Mouse (Mus musculus): ENCODE measurements around the gene Hyal2. TPM values are rescaled to one million over a fixed set of nuclear protein-coding genes. Genes with fewer than 3 reads are reported as not detected.

Gene Hyal2
- polyA plus RNA-seq, 1 experiment from 2014 or later, result 81.0 TPM

- 90% methylated on average over 10 of the region's 10 CpGs for WGBS
- no peak for ATAC-seq
- no peaks in the 10 kb centered on the region for H3K27me3 ChIP-seq (replicated peaks)
- H3K27ac ChIP-seq, result no peak overlapping the region
- peaks cover 37% of the 10 kb centered on the region for H3K4me1 ChIP-seq (replicated peaks)
- H3K36me3 ChIP-seq, result peaks cover 4% of the 10 kb centered on the region; the same call in 1 of the 2 replicates
- H3K9ac ChIP-seq, result no peak overlapping the region
- no peak overlapping the region for H3K4me2 ChIP-seq (replicated peaks)
- H3K9me3 ChIP-seq, result no peaks in the 10 kb centered on the region
- no peak overlapping the region for H3K4me3 ChIP-seq (replicated peaks)
Measured at GRCm38 (mm10) chr9:107548820-107549219, 18.9 kb upstream of the Hyal2 start.

- Histone ChIP-seq H3K4me3 (replicated peaks) (no peak overlapping the region), H3K9ac (no peak overlapping the region), H3K9me3 (no peaks in the 10 kb centered on the region), H3K27ac (no peak overlapping the region), H3K4me1 (replicated peaks) (peaks cover 37% of the 10 kb centered on the region), H3K27me3 (replicated peaks) (no peaks in the 10 kb centered on the region), H3K36me3 (no peaks in the 10 kb centered on the region), H3K4me2 (replicated peaks) (no peak overlapping the region)
- no peak for ATAC-seq
- 88% methylated on average over 20 of the region's 20 CpGs for WGBS
Measured at GRCm38 (mm10) chr9:107549297-107550074, 18.3 kb upstream of the Hyal2 start.

GRCm38 (mm10) chr9:107550491-107551116 lies 17.1 kb upstream of the Hyal2 start:
- no peak for ATAC-seq
- H3K4me3 ChIP-seq (replicated peaks), result peak overlapping the region; percentile 56
- peak overlapping the region; percentile 63 for H3K27ac ChIP-seq
- H3K9me3 ChIP-seq, result no peaks in the 10 kb centered on the region
- no peaks in the 10 kb centered on the region for H3K27me3 ChIP-seq (replicated peaks)
- peak overlapping the region; percentile 71 for H3K9ac ChIP-seq
- WGBS, result 34% methylated on average over 23 of the region's 23 CpGs
- peaks cover 37% of the 10 kb centered on the region for H3K4me1 ChIP-seq (replicated peaks)
- peak overlapping the region; percentile 97 for H3K4me2 ChIP-seq (replicated peaks)
- H3K36me3 ChIP-seq, result no peaks in the 10 kb centered on the region

- peak within 1 kb of the TSS; percentile 71 for H3K9ac ChIP-seq
- peak; percentile 53 for ATAC-seq
- WGBS, result 1% methylated on average over 63 of the region's 63 CpGs
- H3K4me1 ChIP-seq (replicated peaks), result peaks cover 43% of the 10 kb centered on the region
- H3K9me3 ChIP-seq, result no peaks in the 10 kb centered on the region
- no peaks in the 10 kb centered on the region for H3K36me3 ChIP-seq
- H3K4me2 ChIP-seq (replicated peaks), result peak within 1 kb of the TSS; percentile 97
- peak within 1 kb of the TSS; percentile 63 for H3K27ac ChIP-seq
- no peaks in the 10 kb centered on the region for H3K27me3 ChIP-seq (replicated peaks)
- peak within 1 kb of the TSS; percentile 56 for H3K4me3 ChIP-seq (replicated peaks)
Measured at GRCm38 (mm10) chr9:107551117-107551889, 16.4 kb upstream of the Hyal2 start, which contains the start of gene Rassf1. TSS of gene Rassf1 (plus strand) at chr9:107551555.

- Histone ChIP-seq H3K4me2 (replicated peaks) (peak overlapping the region; percentile 97), H3K27ac (peak overlapping the region; percentile 63), H3K36me3 (no peaks in the 10 kb centered on the region), H3K4me3 (replicated peaks) (peak overlapping the region; percentile 56), H3K4me1 (replicated peaks) (peaks cover 43% of the 10 kb centered on the region), H3K27me3 (replicated peaks) (no peaks in the 10 kb centered on the region), H3K9me3 (no peaks in the 10 kb centered on the region), H3K9ac (peak overlapping the region; percentile 71)
- 17% methylated on average over 8 of the region's 8 CpGs for WGBS
- ATAC-seq, result no peak
Measured at GRCm38 (mm10) chr9:107551890-107552355, 15.8 kb upstream of the Hyal2 start.

- Histone ChIP-seq H3K9ac (no peak overlapping the region), H3K27ac (no peak overlapping the region)
- WGBS, result 77% methylated on average over 5 of the region's 5 CpGs
Measured at GRCm38 (mm10) chr9:107552690-107553393, 14.9 kb upstream of the Hyal2 start.

GRCm38 (mm10) chr9:107553541-107554318 lies 14.0 kb upstream of the Hyal2 start:
- peak; percentile 46 for ATAC-seq
- Histone ChIP-seq H3K36me3 (peaks cover 16% of the 10 kb centered on the region), H3K4me1 (replicated peaks) (peaks cover 38% of the 10 kb centered on the region), H3K4me2 (replicated peaks) (peak overlapping the region; percentile 97), H3K4me3 (replicated peaks) (peak overlapping the region; percentile 76), H3K27ac (peak overlapping the region; percentile 89), H3K9me3 (no peaks in the 10 kb centered on the region), H3K27me3 (replicated peaks) (no peaks in the 10 kb centered on the region), H3K9ac (peak overlapping the region; percentile 70)
- WGBS, result 4% methylated on average over 37 of the region's 37 CpGs

More at GRCm38 (mm10) chr9:107552690-107553393, 14.9 kb upstream of the Hyal2 start:
- H3K36me3 ChIP-seq, result peaks cover 8% of the 10 kb centered on the region
- H3K4me2 ChIP-seq (replicated peaks), result peak overlapping the region; percentile 97
- no peak for ATAC-seq
- peaks cover 38% of the 10 kb centered on the region for H3K4me1 ChIP-seq (replicated peaks)
- no peaks in the 10 kb centered on the region for H3K27me3 ChIP-seq (replicated peaks)
- H3K4me3 ChIP-seq (replicated peaks), result no peak overlapping the region
- no peaks in the 10 kb centered on the region for H3K9me3 ChIP-seq

GRCm38 (mm10) chr9:107554319-107554825 lies 13.4 kb upstream of the Hyal2 start:
- peak; percentile 91 for ATAC-seq
- peaks cover 21% of the 10 kb centered on the region for H3K36me3 ChIP-seq
- no peaks in the 10 kb centered on the region for H3K27me3 ChIP-seq (replicated peaks)
- peak overlapping the region; percentile 82 for H3K9ac ChIP-seq
- H3K27ac ChIP-seq, result peak overlapping the region; percentile 96
- peaks cover 38% of the 10 kb centered on the region for H3K4me1 ChIP-seq (replicated peaks)
- H3K9me3 ChIP-seq, result no peaks in the 10 kb centered on the region
- under 1% methylated on average over 53 of the region's 53 CpGs for WGBS
- H3K4me2 ChIP-seq (replicated peaks), result peak overlapping the region; percentile 97
- peak overlapping the region; percentile 76 for H3K4me3 ChIP-seq (replicated peaks)

- H3K4me2 ChIP-seq (replicated peaks), result peak overlapping the region; percentile 97
- H3K9ac ChIP-seq, result peak overlapping the region; percentile 82
- H3K27me3 ChIP-seq (replicated peaks), result no peaks in the 10 kb centered on the region
- H3K36me3 ChIP-seq, result peaks cover 27% of the 10 kb centered on the region
- WGBS, result under 1% methylated on average over 23 of the region's 23 CpGs
- peak; percentile 39 for ATAC-seq
- peak overlapping the region; percentile 96 for H3K27ac ChIP-seq
- H3K9me3 ChIP-seq, result no peaks in the 10 kb centered on the region
- H3K4me1 ChIP-seq (replicated peaks), result peaks cover 38% of the 10 kb centered on the region
- H3K4me3 ChIP-seq (replicated peaks), result peak overlapping the region; percentile 76
Measured at GRCm38 (mm10) chr9:107555031-107555457, 12.7 kb upstream of the Hyal2 start.

- Histone ChIP-seq H3K9ac (peak overlapping the region; percentile 82), H3K4me2 (replicated peaks) (peak overlapping the region; percentile 97), H3K4me3 (replicated peaks) (peak overlapping the region; percentile 76), H3K27me3 (replicated peaks) (no peaks in the 10 kb centered on the region), H3K4me1 (replicated peaks) (peaks cover 34% of the 10 kb centered on the region), H3K36me3 (peaks cover 29% of the 10 kb centered on the region), H3K27ac (peak overlapping the region; percentile 96), H3K9me3 (no peaks in the 10 kb centered on the region)
- no peak for ATAC-seq
- 32% methylated on average over 2 of the region's 2 CpGs for WGBS
Measured at GRCm38 (mm10) chr9:107555701-107556100, 12.0 kb upstream of the Hyal2 start.

GRCm38 (mm10) chr9:107556346-107556745 lies 11.4 kb upstream of the Hyal2 start:
- Histone ChIP-seq H3K36me3 (peaks cover 34% of the 10 kb centered on the region), H3K4me1 (replicated peaks) (peaks cover 29% of the 10 kb centered on the region), H3K4me2 (replicated peaks) (peak overlapping the region; percentile 97), H3K27ac (peak overlapping the region; percentile 96; the same call in 1 of the 2 replicates), H3K9ac (peak overlapping the region; percentile 82; the same call in 1 of the 2 replicates), H3K4me3 (replicated peaks) (peak overlapping the region; percentile 76), H3K27me3 (replicated peaks) (no peaks in the 10 kb centered on the region), H3K9me3 (no peaks in the 10 kb centered on the region)
- WGBS, result 56% methylated on average over 3 of the region's 3 CpGs
- no peak for ATAC-seq

Measured in intestine, embryonic 15.5 days (tissue).